Mouse (Mus musculus) cerebellum, adult 2 months (tissue): ENCODE results near the gene Gm45717. TPM values are rescaled to one million over a fixed set of nuclear protein-coding genes. Genes with fewer than 3 reads are reported as not detected.
"Not testable (repeated sequence)": the region's sequence is repeated elsewhere in the genome, so short reads cannot be mapped to it uniquely, and the experiment has no call there.

Experiments used
- DNase-seq, 2 experiments: peaks; one replicate each; pipeline ENCODE4 v3.0.0; 2021
- H3K27ac ChIP-seq: fragments of 200-500 bp; 2 replicates; pipeline ENCODE4 v1.5.1; 2012; ENCODE audit warnings: low read length, control low read depth, inconsistent platforms; ENCODE audit not compliant: insufficient read depth
- H3K27me3 ChIP-seq: fragments of 200-500 bp; 2 replicates; pipeline ENCODE4 v1.6.1; 2012; ENCODE audit warnings: inconsistent platforms, mild to moderate bottlenecking, low read length, moderate library complexity; ENCODE audit not compliant: control insufficient read depth, insufficient read depth
- H3K4me1 ChIP-seq: fragments of 200-500 bp; 2 replicates; pipeline ENCODE4 v1.6.1; 2011; ENCODE audit warnings: low read length; ENCODE audit not compliant: control insufficient read depth, insufficient read depth
- H3K4me3 ChIP-seq: fragments of 200-500 bp; replicated peaks from 2 replicates; pipeline ENCODE3; 2011; ENCODE audit warnings: mild to moderate bottlenecking, low read depth, low read length, control low read depth; ENCODE audit not compliant: insufficient read depth
- CTCF ChIP-seq: fragments of 200-500 bp; IDR thresholded peaks from 2 replicates; pipeline ENCODE4 v1.5.1; 2011; ENCODE audit warnings: low read depth, mild to moderate bottlenecking, control low read depth, low read length, moderate library complexity, borderline replicate concordance; ENCODE audit not compliant: insufficient read depth
- POLR2A ChIP-seq: fragments of 200-500 bp; IDR thresholded peaks from 2 replicates; pipeline ENCODE4 v1.6.1; 2011; ENCODE audit warnings: low read length, control low read depth, borderline replicate concordance; ENCODE audit not compliant: insufficient read depth
- WGBS: fragments of 180-500 bp; shearing (Covaris S2); methylation state at CpG from one replicate; pipeline ENCODE4 v1.1.7; 2018; 5-methylcytosine and 5-hydroxymethylcytosine counted together
- polyA plus RNA-seq: library from polyadenylated mRNA; depleted of rRNA; stranded (reverse); fragments of >200 nt; gene quantifications from 2 replicates; pipeline ENCODE4 v1.2.3, GENCODE M21; 2012

Gene Gm45717
- polyA plus RNA-seq, 1 experiment = not detected

DNA sequence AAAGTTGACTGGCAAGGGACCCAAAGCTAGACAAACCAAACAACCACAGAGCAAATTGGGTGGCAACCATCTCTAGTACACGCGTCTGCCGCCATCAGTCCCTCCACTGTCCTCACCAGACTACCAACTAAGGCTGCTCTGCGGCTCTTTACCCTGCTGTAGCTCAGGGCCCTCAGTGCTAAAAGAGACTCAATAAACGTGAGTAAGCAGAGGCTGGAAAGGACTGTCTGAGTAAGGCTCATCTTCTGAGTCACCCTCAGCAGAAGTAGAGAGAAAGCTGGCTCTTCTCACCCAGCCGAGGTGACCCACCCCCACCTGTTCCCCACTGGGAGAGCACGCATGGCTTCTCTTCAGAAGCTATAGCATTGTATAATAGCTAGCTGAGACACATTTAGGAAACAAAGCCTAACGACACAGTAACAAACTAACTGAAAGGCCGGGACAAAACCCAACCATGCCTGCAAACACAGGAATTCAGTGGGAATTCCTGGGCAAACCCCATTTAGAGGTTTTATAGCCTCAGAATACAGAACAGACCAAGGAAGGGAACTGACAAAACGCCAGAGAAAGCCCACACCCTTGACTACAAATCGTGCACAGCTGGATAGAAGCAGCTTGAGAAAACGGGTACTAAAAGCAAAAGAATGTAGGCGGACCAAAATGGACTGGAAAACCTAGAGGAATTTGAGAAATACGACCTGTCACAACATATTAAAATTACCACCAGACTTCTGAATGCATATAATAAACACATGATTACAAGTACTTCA, 17.8 kb upstream of the Gm45717 start:
- TF ChIP-seq CTCF = no peak
- TF ChIP-seq POLR2A = no peak
- 33% methylated on average over 14 of the region's 14 CpGs for WGBS
- DNase-seq = no peak
- Histone ChIP-seq H3K4me3 (no peak overlapping the region), H3K27ac (no peak overlapping the region), H3K4me1 (no peaks in the 10 kb centered on the region), H3K27me3 (no peaks in the 10 kb centered on the region)

DNA sequence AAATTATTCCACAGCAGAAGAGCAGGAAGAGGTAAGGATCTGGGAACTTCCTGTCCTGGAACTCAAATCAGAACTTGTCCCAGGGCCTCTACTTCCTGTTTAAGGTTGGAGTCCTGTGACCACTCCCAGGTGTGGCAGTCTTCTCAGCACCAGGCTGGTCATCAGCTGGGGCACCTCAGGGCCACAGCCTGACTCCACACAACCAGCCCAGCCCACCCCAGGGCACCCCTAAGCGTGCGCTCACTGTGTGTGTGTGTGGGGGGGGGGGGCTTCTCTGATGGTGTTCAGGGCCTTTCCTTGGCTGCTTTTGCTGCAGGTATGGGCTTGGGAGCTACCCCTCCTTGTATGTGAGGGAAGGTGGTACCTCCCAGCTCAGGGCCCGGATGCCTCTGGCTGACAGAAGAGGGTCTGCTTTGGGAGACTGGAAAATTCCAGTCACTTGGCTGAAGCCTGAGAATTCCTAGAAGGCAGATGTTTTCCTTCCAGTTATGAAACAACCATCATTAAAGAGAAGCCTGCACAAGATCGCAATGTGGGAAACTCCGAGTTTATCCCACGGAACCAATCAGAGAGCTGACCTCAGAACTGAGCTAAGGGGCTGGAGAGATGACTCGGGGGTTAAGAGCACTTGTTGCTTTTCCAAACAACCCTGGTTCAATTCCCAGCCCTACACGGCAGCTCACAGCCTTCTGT, 15.9 kb upstream of the Gm45717 start:
- Histone ChIP-seq H3K4me3 (no peak overlapping the region), H3K27me3 (no peaks in the 10 kb centered on the region; the same call in 1 of the 2 replicates), H3K27ac (no peak overlapping the region), H3K4me1 (no peaks in the 10 kb centered on the region)
- no peak for DNase-seq
- no peak for TF ChIP-seq CTCF
- WGBS = 87% methylated on average over 8 of the region's 8 CpGs

DNA sequence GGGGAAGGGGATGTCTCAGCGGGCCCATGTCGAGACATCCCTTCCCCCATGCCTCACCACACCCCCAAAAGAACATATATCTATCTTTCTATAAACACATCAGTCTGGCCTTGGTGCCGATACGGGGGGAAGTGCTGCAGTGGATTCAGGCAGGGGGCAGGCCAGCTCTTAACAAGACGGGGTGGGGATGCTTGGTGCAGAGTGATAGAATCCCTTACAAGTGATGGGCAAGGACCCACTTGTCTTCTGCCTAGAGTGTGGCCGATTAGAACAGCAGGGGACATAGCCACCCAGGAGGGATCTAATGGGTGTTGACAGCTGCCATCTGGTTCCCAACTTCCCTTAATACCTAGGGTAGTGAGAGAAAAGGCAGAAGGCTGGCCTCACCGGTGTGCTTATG, 15.2 kb upstream of the Gm45717 start:
- 45% methylated on average over 7 of the region's 7 CpGs for WGBS
- H3K27ac ChIP-seq = no peak overlapping the region
- no peaks in the 10 kb centered on the region for H3K4me1 ChIP-seq
- no peak for TF ChIP-seq CTCF
- no peak for TF ChIP-seq POLR2A
- H3K27me3 ChIP-seq = no peaks in the 10 kb centered on the region; the same call in 1 of the 2 replicates
- no peak overlapping the region for H3K4me3 ChIP-seq
- no peak for DNase-seq

DNA sequence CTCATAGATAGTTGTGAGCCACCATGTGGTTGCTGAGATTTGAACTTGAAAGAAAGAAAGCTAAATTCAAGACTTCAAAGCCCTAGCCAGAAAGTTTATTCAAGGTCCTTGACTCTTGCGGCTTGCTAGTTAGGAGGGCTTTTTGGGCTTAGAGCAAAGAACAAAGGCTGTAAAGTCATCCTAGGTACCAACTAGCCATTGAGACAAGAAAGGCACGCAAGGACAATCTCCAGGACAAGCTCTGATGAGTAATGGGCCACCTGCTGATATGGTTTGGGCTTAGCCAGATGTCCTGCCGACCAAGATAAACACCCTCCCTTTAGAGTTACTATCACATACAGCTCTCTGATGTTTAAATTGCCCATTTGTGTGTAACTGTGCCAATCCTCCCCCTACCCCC, 13.0 kb upstream of the Gm45717 start:
- H3K27me3 ChIP-seq = not testable (repeated sequence)
- WGBS = 32% methylated on average over 3 of the region's 3 CpGs

DNA sequence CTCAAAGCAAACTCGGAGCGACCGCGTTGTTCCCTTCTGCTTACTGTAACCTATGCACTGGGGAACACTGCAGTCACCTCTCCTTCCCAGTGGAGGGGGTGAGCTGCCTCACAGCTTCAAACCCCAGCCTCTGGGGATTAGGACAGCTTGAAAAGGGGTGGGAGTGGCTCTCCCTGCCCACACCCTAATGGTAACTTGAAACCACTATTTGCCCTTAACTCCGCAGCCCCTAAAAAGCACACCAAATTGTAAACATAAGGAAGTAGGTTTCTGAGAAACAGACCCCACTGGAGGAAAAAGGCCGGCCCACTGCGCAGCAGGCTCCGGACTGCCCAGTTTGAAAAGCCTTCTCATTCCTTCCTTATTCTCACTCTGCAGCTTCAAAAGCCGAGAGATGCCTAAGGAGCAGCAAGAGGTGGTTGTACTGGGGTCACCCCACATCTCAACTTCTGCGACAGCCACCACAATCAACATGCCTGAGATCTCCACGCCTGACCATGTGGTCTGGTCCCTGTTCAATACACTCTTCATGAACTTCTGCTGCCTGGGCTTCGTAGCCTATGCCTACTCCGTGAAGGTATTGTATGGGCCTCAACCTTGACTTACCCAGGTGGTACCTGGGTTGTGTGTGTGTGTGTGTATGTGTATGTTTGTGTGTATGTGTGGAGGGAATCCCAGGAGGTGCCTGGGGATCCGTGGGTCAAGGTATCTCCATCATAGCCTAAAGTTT, 12.3 kb upstream of the Gm45717 start:
- Histone ChIP-seq H3K4me3 (no peak overlapping the region), H3K27ac (no peak overlapping the region), H3K27me3 (no peaks in the 10 kb centered on the region; the same call in 1 of the 2 replicates), H3K4me1 (no peaks in the 10 kb centered on the region)
- TF ChIP-seq POLR2A = no peak
- TF ChIP-seq CTCF = no peak
- DNase-seq = no peak
- 38% methylated on average over 14 of the region's 14 CpGs for WGBS

More for the DNA sequence above, 13.0 kb upstream of the Gm45717 start:
- H3K27ac ChIP-seq, H3K4me1 ChIP-seq, DNase-seq, H3K4me3 ChIP-seq: not testable (repeated sequence)

DNA sequence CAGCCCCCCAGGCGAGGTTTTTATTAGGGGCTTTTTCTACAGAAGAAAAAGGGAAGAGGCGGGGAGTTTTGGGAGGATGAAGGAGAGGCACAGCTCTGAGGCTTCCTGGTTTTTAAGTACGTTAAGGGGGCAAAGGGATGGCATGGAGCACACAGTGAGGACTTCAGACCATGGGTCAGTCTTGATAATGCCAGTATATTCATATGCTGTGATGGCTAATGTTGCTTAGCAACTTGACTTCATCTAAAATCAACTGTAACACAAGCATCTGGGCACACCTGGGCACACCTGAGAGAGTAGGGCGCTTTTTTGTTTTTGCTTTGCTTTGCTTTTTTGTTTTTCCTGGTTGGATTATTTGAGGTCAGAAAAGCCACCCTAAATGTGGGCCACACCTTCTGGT, 11.2 kb upstream of the Gm45717 start, which contains the start of gene Ifitm1:
Ifitm1 (plus strand) TSS at position 301 of the 400 bp plus-strand sequence.
- H3K27me3 ChIP-seq = no peaks in the 10 kb centered on the region; the same call in 1 of the 2 replicates
- no peak for TF ChIP-seq CTCF
- TF ChIP-seq POLR2A = no peak
- 82% methylated on average over 4 of the region's 4 CpGs for WGBS
- no peak within 1 kb of the TSS for H3K27ac ChIP-seq
- no peak for DNase-seq
- H3K4me3 ChIP-seq = no peak within 1 kb of the TSS
- H3K4me1 ChIP-seq = no peaks in the 10 kb centered on the region

DNA sequence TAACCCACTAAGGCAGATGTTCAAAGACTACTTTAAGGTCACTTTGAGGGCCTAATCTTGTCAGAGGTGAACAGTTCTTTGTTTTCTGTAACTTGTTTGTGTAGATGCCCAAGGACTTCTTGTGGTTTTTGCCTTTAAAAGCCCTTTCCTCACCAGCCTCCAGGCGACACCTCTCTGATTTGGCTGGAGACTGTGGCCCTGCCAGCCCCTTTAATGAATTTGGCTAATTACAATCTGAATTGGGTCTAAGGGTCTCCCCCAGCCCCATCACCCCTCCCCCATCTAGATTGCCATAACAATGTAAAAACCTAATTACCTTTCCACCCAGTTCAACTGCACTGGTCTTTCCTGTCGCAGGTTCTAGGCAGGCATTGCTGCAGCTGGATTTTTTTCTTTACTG, 7.0 kb upstream of the Gm45717 start:
- TF ChIP-seq POLR2A (no peak), CTCF (no peak)
- H3K4me1 ChIP-seq = no peaks in the 10 kb centered on the region
- H3K27me3 ChIP-seq = no peaks in the 10 kb centered on the region; the same call in 1 of the 2 replicates
- WGBS = 61% methylated on average over 2 of the region's 2 CpGs
- H3K27ac ChIP-seq = no peak overlapping the region
- no peak overlapping the region for H3K4me3 ChIP-seq
- DNase-seq = no peak
